Mouse (Mus musculus) layer of hippocampus, postnatal 25 days (tissue): ENCODE data around the gene Pank2. TPM values are rescaled to one million over a fixed set of nuclear protein-coding genes. Genes with fewer than 3 reads are reported as not detected.
"Not testable (repeated sequence)": the region's sequence is repeated elsewhere in the genome, so short reads cannot be mapped to it uniquely, and the experiment has no call there.

Experiments used
- DNase-seq, 2 experiments: peaks; one replicate each; pipeline ENCODE4 v3.0.0; 2022; ENCODE audit warnings: mixed read lengths in 2 of 2, low spot score in 1 of 2; ENCODE audit errors: extremely low spot score in 1 of 2
- total RNA-seq, 2 experiments: library from RNA; stranded (reverse); gene quantifications; 2 replicates each; pipeline ENCODE4 v1.2.3; 2021

Gene Pank2
- total RNA-seq, 2 experiments from 2014 or later = 55.7 to 63.8 TPM

DNA sequence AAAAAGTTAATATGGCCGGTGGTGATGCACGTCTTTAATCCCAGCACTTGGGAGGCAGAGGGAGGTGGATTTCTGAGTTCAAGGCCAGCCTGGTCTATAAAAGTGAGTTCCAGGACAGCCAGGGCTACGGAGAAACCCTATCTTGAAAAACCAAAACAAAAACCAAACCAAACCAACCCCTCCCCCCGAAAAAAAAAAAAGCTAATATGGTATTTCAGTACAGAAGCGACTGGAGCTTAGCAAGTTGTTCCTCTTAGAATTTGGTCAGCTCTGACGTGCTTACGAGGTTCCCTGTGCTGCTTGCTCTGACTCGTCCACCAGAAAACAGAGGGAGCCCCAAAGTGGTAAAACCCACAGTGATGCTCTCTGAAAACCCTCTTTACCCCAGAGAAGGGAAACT lies 3.6 kb upstream of the Pank2 start:
- DNase-seq = no peak

DNA sequence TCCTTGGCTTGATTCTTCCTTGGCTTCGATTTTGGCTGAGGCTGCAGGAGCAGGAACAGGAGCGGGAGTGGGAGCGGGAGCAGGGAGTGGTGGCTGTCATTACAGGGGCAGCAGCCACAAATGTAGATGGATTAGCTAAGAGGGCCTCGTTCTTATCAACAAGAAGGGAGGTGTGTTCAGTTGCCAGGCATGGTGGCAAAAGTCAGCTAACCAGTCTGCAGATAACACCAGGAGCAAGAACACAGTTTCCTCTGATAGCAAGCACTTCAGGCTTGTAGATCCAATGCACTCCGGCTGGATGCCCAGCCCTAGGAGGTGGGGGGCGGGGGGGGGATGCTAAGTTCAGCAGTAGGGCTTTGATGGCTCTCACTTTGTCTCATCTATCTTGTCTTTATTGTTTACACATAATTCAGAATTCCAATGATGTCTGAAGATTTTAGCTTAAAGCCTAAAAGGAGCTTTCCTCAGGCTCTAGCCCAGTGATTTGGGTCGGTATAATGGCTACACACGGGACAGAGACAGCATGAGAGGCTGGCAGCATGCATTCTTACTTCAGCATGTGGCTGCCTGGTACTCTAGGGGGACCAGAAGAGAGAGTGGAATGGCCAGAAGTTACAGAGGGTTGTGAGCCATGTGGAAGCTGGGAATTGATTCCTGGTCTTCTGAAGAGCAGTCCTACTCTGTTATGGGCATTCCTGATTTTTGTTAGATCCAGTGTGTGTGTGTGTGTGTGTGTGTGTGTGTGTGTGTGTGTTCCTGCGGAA lies 1.6 kb upstream of the Pank2 start:
- no peak for DNase-seq

DNA sequence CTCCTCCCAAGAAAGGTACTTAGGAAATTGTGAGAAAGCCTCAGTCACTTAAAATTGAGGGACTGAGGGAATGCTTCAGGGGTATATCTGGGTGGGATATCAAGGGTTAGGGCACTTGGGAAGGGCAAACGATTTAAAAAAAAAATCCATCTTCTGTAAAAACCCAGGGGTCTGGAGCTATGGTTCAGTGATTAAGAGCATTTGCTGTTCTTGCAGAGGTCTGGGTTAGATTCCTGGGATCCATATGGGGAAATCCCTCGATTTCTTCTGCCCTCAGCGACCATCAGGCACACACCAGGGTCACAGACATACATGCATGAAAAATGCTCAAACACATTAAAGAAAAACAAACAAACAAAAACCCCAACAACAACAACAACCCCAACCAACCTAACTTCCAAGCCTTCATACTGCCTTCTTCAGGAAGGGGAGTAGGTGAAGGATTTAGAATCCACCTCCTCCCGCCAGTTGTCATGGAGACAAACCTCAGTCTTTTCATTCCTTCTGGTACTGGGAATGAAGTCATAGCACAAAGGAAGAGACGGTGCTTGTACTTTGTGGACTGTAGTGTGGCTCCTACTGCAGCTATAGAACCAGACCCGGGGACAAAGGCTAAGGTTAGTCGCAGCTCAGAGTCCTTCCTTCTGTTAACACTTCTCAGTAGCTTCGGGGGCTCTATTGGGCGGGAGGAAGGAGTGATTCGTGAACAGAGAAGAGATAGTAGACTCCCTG lies 648 bp upstream of the Pank2 start:
- no peak for DNase-seq

DNA sequence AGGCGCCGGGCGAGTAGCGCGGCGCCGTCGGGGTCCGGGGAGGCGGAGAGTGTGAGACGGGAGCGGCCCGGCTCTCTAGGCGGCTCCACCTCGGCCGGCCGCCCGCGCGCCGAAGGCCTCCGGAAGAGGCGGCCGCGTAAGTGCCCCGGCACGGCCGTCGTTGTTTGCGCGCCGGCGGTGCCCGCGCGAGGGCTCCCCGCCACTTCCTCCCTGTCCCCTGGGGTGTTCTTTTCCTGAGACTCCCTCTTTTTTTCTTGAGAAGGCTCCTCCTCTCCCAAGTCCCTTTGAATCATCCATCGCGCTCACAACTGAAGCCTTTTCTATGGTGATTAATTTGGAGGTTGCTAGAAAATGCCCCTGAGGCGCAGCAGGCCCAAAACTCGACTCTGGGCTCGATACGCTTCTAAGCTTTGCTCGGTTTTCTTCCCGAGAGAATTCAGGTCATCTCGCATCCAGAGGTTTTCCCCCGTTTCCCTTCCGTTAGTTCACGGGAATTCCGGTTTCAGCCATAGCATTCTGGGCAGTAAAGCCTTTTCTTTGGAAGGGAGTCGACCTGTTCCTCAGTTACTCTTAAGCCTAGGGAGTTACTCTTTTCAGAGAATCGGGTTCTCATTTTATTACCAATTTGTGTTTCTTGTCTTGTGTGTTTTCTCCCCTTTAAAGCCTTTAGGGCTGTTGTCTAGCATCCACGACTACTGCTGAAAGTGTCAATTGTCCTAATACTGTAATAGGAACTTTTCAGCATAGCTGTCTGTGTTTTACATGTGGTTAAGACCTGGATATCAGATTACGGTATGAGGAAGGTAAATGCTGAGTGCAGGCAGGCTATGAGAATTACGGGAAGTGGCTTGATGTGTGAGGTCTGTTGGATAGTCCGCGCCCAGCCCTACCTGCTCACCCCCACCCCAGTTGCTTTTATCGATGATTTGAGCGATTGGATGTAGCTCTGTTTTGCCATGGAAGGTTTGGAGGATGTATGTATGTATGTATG lies 680 bp downstream of the Pank2 start:
- DNase-seq = no peak

DNA sequence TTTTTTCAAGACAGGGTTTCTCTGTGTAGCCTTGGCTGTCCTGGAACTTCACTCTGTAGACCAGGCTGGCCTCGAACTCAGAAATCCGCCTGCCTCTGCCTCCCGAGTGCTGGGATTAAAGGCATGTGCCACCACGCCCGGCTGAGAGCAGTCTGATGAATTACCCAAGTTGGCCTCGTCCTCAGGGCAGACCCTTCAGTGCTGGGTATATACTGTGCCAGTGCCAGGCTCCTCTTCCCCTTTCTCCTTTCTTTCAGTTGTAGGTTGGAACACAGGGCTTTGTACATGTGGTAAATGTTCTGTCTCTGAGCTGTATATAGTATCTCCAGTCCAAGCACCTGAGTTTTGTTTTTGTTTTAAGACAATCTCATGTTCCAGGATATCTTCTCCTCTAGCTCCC lies 1.7 kb downstream of the Pank2 start:
- no peak for DNase-seq

DNA sequence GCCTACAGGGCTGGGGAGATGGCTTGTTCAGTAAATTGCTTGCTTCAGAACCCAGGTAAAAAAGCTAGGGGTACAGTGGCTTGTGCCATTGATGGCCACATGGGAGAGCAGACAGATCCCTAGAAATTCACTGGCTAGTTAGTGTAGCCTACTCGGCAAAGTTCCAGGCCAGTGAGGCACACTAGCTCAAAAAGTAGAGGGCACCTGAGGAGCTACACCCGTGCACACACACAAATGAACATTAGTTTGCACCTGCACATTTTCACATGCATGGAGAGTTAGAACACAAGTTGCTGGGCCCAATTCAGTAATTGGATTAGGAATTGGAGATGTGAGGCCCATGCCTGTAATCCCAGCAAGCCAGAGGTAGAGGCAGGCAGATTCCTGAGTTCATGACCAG lies 2.8 kb downstream of the Pank2 start:
- no peak for DNase-seq

DNA sequence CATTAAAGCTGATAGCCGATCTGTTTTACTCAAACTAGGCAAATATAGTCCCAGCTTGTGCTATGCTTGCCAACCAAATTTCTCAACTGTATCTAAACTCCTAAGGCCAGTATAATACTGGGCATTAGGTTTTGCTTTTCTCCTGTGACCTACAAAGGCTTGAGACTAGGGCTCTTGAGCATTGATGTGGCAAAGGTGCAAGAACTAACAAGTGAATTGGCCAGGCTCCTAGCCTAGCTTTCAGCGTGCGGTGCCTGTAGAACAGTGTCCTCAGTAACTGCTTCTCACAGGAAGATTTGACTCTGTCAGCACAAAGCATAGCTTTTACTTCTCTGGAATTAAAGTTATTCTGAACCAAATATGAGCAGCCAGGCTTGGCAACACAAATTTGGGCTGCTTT lies 13.2 kb downstream of the Pank2 start:
- DNase-seq = no peak

DNA sequence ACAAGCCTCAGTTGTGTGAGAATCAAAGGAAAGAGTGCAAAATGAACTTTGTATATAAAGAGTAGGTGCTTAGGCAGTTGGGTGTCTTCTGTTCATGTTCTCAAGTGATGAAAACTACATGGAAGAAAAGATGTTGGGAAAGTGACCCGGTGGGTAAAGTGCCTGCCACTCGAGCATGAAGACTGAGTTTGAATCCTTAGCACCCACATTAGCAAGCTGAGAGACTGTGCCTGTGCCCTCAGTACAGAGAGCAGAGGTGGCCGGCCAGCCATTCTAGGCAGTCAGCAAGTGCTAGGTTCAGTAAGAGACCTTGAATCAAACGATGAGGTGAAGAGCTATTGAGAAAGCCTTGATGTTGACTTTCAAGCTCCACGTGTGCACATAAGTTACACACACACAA lies 14.4 kb downstream of the Pank2 start:
- no peak for DNase-seq

DNA sequence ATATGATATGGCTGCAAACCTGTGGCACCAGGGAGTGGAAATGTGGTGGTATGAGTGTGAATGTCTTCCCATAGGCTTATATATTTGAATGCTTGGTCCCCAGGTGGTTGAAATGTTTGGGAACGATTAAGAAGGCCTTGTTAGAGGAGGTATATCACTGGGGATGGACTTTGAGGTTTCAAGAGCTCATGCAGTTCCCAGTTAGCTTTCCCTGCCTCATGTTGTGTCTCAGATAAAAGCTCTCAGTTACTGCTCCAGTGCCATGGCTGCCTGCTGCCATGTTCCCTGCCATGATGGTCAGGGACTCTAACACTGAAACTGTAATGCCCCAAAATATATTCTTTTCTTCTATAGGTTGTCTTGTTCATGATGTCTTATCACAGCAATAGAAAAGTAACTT lies 19.3 kb downstream of the Pank2 start:
- no peak for DNase-seq

DNA sequence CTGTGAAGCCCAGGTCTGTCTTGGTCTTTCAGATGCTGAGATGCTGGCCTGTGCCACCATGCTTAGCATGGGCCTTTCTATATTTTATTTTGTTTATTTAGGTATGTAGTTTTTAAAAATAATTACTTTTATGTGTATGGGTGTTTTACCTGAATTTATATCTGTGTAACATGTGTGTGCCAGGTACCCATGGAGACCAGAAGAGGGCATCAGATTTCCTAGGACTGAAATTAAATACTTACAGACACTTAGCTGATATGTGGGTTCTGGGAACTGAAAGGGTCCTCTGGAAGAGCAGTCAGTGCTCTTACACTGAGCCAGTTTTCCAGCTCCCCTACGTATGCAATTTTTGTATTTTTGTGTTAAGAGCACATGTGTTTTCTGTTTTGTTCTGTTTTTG lies 24.0 kb downstream of the Pank2 start:
- DNase-seq = no peak

DNA sequence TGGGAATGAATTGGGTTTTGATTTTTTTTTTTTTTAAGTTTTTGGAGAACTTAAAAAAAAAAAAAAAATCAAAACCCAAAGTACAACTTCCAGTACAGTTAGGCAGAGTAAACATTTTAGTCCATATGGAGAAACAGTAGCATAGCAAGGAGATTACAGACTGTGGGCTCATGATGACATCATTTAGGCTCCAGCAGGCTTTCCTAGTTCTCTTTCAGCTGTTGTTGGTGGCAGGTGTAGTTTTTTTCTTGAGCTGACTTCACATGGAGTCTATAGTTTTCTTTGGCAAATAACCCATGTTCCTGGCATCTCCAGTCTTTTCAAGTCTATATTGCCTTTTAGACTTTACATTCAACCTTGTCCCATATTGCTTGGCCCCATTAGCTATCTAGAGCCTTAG lies 28.4 kb downstream of the Pank2 start:
- no peak for DNase-seq

DNA sequence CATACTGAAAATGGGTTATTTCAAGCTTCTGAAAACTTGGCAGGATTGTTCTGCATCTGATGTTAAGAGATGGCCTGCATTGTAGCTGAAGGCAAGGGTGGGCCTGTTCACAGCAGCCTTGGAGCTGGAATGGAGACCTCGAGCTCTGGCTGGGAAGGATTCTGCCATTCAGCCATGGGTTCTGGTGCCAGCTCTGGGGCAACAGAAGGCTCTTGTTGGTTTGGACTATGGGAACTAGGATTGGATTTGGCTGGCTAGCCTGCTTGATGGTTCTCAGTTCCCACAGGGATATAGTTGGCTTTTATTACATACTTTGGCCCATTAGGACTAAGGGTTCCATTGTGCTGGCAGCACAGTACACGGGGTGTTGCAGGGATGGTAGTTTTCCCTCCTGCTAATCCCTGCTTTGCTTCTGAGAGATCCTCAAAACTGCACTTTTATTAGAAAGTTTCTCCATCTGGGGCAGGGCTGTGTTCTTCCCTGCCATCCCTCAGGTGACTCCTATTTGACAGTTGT lies 34.5 kb downstream of the Pank2 start:
- no peak for DNase-seq

DNA sequence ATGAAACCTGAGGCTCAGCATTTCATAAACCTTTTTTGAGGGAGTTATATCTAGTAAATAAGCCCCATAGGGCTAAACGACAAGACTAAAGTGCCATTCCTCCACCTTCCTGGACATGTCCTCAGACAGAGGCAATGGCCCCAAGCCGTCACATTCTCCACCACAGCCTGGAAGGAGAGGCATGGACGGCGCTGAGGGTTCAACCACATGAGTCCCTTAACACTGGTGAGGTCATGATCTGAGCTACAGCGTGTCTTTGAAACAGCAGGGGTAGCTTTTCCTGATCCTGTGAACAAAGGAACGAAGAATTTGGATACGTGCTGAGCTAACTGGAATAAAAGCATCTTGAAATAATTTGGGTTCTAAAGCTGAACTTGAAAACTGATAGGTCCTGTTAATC lies 36.4 kb downstream of the Pank2 start:
- not testable (repeated sequence) for DNase-seq

DNA sequence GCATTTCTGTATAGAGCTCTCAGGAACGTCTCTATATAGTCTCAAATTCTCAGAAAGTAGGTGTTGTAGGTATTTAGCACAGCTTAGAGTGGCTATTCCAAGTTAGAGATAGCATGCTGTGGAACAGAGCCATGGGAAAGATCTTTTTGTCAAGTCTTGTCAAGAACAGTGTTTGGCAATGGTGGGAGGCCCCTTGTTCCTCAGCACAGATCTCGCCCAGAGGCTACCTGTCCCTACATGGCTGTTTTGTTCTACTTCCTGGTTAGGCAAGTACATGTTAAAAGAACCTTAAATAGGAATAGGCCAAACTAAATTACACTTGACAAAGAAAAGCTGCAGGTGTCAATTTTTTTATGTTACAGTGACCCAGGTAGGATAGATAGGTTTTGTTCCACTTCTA lies 38.2 kb downstream of the Pank2 start:
- no peak for DNase-seq

DNA sequence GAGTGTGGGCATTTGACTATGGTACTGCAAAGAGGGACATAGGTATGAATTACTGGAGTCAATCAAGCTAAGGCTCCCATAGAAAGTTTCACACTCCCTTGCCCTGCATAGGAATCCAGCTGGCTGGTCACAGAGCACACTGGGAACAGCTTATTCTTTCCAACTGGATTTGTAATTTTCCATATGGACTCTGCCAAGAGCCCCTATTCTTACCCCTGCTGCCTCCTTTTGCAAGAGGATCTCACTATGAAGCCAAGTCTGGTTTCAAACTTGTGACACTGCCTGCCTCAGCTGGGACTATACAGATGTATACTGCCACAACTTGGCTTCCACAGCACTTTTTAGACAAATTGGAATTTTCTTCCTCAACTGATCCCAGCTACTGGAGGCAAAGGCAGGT lies 39.3 kb downstream of the Pank2 start:
- DNase-seq = no peak

DNA sequence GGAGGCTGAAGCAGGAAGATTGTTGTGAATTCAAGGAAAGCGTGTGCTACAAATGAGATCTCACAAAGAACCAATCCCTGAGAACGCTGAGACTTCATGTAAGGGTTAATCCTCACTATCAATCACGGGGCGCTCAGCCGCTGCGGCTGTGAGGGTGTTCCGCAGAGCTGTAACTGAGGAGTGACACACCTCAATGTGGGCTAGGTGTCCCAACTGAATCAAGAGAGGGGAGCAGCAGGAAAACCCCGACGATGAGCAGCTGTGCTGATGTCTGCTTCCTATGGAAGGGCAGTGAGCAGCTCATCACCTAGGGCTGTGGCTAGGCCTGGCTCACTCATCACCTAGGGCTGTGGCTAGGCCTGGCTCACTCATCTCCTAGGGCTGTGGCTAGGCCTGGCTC lies 42.2 kb downstream of the Pank2 start:
- no peak for DNase-seq

DNA sequence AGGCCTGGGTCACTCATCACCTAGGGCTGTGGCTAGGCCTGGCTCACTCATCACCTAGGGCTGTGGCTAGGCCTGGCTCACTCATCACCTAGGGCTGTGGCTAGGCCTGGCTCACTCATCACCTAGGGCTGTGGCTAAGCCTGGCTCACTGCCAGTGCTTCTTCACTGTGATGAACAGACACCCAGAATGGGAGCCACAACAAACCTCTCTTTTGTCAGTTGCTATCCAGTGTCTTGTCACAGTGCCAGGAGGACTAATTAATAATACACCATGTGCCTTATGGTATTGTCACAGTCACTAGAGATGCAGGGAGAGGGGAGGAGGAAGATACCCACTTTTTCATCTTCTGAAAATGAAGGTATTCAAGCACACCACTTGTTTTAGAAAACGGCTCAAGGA lies 42.9 kb downstream of the Pank2 start:
- DNase-seq = not testable (repeated sequence)

DNA sequence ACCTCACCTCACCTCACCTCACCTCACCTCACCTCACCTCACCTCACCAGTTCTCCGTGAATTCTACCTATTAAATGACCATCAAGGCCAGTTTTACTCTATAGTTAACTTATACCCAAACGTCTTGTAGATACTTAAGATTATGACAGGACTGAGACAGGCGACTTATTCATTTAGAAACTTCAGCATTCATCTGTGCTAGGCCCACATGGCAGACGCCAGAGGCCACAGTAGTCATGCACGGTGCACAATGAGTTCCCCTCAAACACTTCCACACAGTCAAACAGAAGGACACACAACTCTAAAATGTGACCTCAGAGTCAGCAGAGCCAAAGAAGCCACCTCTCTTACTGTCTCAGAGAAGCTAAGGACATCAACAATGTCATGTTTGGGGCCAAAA lies 45.1 kb downstream of the Pank2 start:
- DNase-seq = no peak

DNA sequence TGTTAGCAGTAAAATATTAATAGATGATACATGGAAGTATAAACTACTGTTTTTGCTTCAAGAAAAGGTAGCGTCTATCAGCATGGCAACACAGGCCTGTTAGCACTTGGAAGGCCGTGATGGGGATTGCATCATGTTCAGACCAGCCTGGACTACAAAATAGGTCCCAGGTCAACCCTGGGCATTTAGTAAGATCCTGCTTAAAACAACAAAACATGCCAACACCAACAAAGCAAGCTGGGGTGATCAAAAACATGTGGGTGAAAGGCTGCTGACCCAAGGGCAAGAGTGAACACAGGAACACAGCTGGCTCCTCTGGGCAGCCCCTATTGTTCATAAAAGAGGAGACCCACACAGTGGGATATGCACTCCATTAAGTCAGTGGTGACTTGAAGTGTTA lies 45.5 kb downstream of the Pank2 start:
- no peak for DNase-seq

DNA sequence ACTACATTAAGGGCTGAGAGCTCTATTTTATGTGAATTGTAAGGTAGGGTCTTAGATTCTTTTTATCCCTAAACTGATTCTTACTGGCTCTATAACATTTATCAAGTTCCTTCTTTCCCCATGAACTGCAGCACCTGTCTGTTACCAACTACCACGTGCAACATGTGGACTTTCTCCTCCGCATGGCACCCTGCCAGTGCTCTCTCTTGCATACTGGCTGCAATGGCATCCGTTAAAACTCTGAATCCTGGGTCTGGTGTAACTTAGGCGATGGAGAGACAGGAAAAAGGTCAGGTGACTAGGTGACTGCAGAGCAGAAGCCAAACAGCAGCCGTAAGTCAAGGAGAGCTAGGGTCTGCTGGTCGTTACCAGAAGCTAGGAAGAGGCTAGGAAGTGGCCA lies 47.0 kb downstream of the Pank2 start:
- no peak for DNase-seq

DNA sequence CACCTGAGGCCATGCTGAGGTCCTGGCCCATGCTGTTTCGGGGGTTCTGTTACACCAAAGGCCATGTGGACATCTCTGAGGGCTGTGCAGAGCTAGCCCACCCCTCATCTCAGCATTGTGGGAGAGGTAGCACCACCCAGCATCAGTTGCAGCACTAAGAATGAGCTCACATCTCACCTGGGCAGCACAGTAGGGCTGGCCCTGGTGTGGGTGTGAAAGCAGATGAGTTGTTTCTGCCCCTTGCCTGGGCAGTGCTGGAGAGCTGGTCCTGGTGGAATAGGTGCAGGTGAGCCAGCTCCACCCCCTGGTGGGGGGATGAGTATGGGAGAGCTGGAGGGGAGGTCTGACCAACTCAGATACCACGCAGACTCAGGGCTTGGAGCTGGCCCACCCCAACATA lies 53.9 kb downstream of the Pank2 start:
- no peak for DNase-seq
